Mouse (Mus musculus) ovary, postnatal 10 days (tissue): ENCODE measurements at regions not wholly inside any gene's neighbourhood (a gene's known extent, or its start where the extent isn't known, plus 50 kb on each side); places are given as distances from the start of the nearest gene placed in this dataset.

Experiments
- DNase-seq: peaks from one replicate; pipeline ENCODE4 v3.0.0; 2022; ENCODE audit warnings: low spot score

DNA sequence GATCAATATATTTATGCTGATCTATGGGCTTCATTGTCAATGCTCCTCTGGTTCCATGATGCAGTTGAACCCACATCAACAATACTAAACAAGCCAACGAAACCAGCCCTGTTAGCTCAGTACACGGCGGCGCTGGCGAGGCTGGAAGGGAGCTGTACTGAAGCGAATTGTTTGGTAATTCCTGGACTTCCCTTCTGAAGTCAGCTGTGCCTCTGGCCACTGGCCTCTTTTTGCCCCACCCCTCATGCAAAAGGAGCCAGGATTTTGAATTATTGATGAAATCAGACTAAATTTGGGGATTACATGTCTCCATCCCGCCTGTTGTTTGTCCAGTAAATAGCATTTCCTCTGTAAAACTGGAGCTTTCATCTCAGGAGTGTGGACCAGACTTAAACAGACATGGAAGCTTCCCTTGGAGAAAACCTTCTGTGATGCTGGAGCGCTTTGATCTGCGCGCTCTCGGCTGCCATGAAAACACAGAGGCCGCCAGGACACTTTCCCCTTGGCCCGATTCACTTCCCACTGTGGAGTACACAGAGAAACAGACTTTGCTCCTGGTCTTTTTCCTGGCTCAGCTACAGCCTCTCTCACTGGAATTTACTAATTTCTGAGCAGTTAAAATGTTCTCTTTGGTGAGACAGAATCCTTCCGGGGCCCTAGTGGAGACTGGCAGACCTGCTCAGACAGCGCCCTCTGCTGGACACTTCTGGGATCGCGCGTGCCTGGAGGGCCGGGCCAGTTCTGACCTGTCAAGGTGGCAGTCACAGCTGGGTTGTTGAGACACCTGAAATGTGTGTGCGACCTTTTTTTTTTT is 412.9 kb upstream of the Gm6657 start:
- DNase-seq = peak; percentile 94

- DNase-seq = no peak
Observed at GRCm38 (mm10) chr12:77783909-77784308, 410.1 kb upstream of the Gm6657 start.

DNA sequence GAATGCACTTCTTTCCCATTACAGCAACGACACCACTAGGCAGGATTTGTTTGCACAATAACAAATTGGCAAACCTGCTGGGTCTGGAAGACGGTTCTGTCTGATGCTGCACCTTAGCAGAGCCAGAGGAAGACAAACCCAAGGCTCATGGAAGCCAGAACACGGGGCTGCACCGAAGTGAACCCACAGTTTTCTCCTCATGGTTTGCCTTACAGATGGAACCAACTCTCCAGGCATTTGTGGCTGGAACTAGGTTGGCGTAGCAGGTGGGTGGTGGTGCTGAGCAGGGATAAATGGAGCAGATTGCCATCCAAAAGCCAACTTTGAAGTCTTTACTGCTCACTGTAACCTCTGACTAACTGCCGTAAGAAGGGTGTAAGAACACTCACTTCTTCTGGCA is 408.4 kb upstream of the Gm6657 start:
- no peak for DNase-seq

DNA sequence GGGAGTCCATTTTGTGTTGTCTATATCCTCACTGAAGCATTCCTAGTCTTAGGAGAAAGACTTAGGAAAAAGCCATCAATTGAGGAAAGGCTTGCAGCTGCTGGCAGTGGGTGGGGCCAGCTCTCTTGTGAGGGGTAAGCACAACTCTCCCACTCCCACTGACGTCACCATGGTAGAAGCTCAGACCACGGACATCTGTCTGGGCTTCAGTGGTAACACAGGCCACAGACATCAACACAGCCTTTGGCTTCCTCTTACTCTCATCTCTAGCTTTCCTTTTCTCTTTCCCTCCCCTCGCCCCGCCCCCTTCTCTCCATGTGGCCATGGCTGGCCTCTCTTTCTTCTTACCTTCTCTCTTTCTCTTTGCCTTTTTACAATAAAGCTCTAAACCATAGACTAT is 407.4 kb upstream of the Gm6657 start:
- DNase-seq = no peak

- DNase-seq = no peak
Observed at GRCm38 (mm10) chr12:77788273-77788672, 405.8 kb upstream of the Gm6657 start.

DNA sequence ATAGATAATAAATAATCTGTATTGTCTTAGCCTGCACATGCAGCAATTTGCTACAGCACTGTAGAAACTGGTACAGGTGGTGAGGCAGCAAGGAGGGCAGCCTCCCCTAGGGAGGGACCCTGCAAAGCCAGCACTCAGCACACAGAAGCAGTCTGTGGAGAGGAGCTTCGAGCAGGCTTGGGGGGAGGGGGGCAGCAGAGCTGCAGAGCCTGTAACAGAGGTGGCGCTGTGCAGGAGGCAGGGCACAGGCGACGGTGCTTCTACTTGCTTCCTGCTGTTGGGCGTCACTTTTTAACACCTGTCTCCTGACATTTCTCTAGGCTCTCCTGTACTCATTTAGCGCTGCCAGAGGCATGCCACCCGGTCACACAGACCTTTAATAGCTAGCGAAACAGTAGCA is 404.6 kb upstream of the Gm6657 start:
- no peak for DNase-seq

DNA sequence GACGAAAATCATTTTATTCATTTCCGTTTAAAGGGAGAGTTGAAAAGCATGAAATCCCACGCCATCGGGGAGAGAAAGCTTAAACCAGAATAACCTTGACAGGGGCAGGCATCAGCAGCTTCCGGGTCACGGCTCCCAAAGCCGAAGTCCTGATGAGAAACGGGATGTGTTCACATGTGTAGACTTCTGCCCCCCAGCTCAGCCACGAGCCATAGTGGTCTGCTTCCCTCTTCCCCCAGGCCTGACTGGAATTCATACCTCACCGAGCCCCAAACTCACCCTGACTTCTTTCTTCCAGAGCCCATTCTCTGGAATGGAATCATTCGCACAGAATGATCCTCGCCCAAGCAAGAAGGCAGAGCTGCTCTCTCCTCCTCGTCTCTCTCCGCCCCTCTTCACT is 404.2 kb upstream of the Gm6657 start:
- no peak for DNase-seq

DNA sequence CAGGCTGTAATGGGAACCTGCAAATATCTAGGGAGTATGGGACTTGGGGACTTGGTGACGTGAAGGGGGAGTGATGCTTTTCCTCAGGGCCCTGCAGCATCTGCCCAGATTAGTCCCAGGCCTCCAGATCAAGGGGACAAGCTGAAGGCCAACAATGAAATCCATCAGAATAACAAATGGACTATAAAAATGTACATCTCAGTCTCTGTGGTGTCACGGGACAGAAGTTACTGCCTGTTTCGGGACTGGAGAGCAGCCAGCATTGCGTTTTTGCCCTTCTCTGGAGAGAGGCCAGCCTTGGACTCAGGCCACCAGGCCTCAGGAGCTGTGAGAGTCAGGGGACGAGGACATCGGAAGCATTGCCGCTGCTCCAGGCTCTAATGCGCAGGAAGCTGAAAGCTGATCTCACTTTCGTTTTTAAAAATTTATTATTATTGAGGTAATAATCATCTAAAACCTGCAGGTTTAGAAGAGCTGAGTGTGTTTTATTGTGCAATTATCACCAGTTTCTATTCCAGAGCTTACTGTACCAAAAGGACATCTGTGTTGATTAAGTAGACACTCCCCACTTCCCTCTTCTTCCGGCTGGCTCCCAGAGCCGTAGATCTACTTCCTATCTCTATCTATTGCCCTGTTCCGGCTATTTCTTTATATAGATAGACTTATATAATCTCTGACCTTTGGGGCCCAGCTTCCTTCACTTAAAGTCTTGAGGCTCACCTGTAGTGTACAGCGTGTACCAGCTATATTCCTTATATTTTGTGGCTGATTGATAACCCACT is 403.0 kb upstream of the Gm6657 start:
- no peak for DNase-seq

GRCm38 (mm10) chr12:77798516-77798915 is 395.5 kb upstream of the Gm6657 start:
- DNase-seq = no peak

DNA sequence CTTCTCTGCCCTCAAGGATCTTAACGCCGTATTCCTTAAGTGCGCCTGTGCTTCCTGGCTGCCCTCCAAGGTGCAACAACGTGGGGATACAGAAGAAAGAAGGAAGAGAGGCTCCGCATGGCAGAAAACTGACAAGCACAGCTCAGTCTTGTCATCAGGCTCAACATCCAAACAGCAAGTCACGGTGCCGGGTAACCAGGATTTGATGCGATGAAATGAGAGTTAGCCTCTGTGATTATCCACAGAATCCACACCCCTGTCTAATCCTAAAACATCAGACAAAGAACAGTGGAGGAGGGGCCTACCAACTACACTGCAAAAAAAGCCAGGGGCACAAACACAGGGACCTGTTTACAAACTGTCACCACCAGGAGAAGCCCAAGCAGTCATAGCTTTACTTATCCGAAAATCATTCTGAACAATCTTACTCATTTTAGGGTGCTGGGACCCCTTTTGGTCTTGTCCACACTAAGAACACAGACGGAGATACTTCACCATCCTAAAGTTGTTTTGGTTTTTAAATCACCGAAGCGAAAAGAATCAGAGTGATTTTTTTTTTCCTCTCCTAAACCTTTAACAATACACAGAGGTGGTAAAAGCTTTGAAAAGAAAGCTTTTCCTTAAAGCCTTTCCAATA is 394.8 kb upstream of the Gm6657 start:
- DNase-seq = no peak

DNA sequence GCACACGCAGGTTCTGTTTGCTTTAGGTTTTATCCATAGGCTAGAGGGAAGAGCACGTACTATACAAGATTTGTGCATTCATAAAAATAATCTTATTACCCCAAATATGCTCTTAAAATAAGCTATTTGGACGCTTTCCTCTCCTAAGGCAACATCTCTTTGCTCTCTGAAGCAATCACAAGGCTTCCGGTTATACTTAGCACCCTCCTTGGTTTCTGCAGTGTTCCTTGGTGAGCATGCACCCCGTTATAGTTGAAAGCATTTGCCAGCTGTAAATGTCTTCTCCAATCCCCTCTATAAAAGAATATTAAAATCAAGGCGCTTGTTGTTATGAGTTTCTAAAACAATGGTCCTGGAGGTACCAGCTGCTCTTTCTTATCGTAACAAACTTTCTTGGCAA is 386.4 kb upstream of the Gm6657 start:
- DNase-seq = no peak

- no peak for DNase-seq
Observed at GRCm38 (mm10) chr12:77811276-77811675, 382.8 kb upstream of the Gm6657 start.

DNA sequence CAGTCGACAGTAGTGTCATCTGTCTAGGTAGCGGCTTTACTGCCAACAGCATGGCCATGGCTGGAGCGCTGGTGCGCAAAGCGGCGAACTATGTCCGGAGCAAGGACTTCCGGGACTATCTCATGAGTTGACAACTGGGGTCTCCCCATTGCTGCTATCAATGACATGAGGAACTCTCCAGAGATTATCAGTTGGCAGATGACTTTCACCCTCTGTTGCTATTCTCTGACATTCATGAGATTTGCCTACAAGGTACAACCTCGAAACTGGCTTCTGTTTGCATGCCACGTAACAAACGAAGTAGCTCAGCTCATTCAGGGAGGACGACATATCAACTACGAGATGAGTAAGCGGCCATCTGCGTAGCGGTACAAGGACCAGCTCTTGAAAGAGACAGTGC is 374.6 kb upstream of the Gm6657 start:
- DNase-seq = no peak

- no peak for DNase-seq
Observed at GRCm38 (mm10) chr12:77823381-77824030, 370.5 kb upstream of the Gm6657 start.

- DNase-seq = no peak
Observed at GRCm38 (mm10) chr12:77833411-77834169, 360.5 kb upstream of the Gm6657 start.

DNA sequence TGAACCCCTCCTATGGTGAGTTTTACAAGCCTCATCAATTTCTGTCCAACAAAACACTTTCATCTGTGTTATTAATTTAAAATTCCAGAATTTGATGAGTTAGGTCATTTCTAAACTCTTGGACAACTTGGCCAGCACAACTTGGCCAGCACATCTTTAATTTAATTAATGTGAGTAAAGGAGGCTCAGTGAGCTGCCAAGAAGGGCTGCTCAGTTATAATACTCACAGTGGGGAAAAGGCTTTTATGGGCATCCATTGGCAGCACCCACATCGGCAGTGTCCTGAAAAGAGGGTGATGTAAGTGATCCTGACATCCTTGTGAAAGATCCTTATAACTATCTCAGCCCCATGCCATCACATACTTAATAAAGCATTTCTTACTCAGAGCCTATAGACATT is 359.2 kb upstream of the Gm6657 start:
- no peak for DNase-seq

DNA sequence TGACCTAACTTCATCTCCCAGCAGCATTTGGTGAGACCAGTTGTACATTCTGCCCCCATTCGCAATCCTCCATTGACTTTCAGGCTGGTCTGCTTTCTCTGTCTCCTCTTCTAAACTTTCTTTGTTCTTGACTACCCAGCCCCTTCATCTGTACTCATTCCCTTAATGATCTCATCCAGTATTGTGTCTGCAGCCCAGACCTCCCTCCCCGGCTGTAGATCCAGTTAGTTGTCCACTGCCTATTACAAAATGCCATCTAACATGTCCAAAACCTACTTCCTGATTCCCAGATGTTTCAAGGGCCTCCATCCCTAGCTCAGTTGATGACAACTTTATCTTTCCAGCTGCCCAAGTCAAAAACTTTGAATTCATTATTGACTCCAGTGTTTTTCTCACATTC is 357.8 kb upstream of the Gm6657 start:
- DNase-seq = no peak

GRCm38 (mm10) chr12:77841844-77842415 is 352.1 kb upstream of the Gm6657 start:
- DNase-seq = no peak

- DNase-seq = no peak
Observed at GRCm38 (mm10) chr12:77852595-77853577, 341.2 kb upstream of the Gm6657 start.
